Mouse (Mus musculus): ENCODE data around the gene Ly6g6f.

- TF ChIP-seq POLR2A (IDR thresholded peaks at IDR 0.05; ENCODE audit: low read depth, low read length) (no peak), CTCF (IDR thresholded peaks at IDR 0.05; ENCODE audit: extremely low read depth, insufficient read depth, insufficient read length, insufficient replicate concordance) (no peak)
Observed at GRCm38 (mm10) chr17:35047688-35048087, 37.7 kb downstream of the Ly6g6f start.
